Mouse (Mus musculus) forebrain, embryonic 11.5 days (tissue): Measurements from ENCODE around the gene Bik. TPM values are rescaled to one million over a fixed set of nuclear protein-coding genes. Genes with fewer than 3 reads are reported as not detected.
"Not testable (repeated sequence)": the region's sequence is repeated elsewhere in the genome, so short reads cannot be mapped to it uniquely, and the experiment has no call there.

Source experiments
- ATAC-seq: fragments of 200-750 bp; cut with Nextera tagmentation; replicated peaks from 2 replicates; pipeline ENCODE4 v1.8.0; 2017; ENCODE audit warnings: moderate TSS enrichment; ENCODE audit not compliant: low FRiP score
- DNase-seq: peaks from one replicate; pipeline ENCODE4 v3.0.0-alpha.2; 2017; ENCODE audit warnings: low spot score
- H3K27ac ChIP-seq: fragments of 300-500 bp; sonication (generic); 2 replicates; pipeline ENCODE4 v1.5.1; 2014; ENCODE audit warnings: low read depth, low read length
- H3K27me3 ChIP-seq: fragments of 300-500 bp; sonication (generic); 2 replicates; pipeline ENCODE4 v1.6.1; 2014; ENCODE audit warnings: mild to moderate bottlenecking, low read length, mixed read lengths; ENCODE audit not compliant: control insufficient read depth, insufficient read depth
- H3K36me3 ChIP-seq: fragments of 300-500 bp; sonication (generic); 2 replicates; pipeline ENCODE4 v1.6.1; 2014; ENCODE audit warnings: mild to moderate bottlenecking, low read length, moderate library complexity, mixed read lengths; ENCODE audit not compliant: control insufficient read depth, insufficient read depth
- H3K4me1 ChIP-seq: fragments of 300-500 bp; sonication (generic); replicated peaks from 2 replicates; pipeline ENCODE4 v1.6.1; 2014; ENCODE audit warnings: low read length, mixed read lengths; ENCODE audit not compliant: control insufficient read depth, insufficient read depth
- H3K4me2 ChIP-seq: fragments of 300-500 bp; sonication (generic); 2 replicates; pipeline ENCODE4 v1.6.1; 2014; ENCODE audit warnings: low read depth, mild to moderate bottlenecking, low read length, moderate library complexity, mixed read lengths; ENCODE audit not compliant: severe bottlenecking
- H3K4me3 ChIP-seq: fragments of 300-500 bp; sonication (generic); 2 replicates; pipeline ENCODE4 v1.5.1; 2014; ENCODE audit warnings: low read depth, low read length
- H3K9ac ChIP-seq: fragments of 300-500 bp; sonication (generic); 2 replicates; pipeline ENCODE4 v1.6.1; 2014; ENCODE audit warnings: low read length
- H3K9me3 ChIP-seq: fragments of 300-500 bp; sonication (generic); 2 replicates; pipeline ENCODE4 v1.6.1; 2016; ENCODE audit warnings: low read length, mixed read lengths; ENCODE audit not compliant: control insufficient read depth
- WGBS: fragments of 180-500 bp; shearing (Covaris S2); extraction: QIAGEN DNeasy Blood & Tissue Kit; methylation state at CpG from one replicate; pipeline ENCODE4 v1.1.7; 2014; 5-methylcytosine and 5-hydroxymethylcytosine counted together
- polyA plus RNA-seq: library from polyadenylated mRNA; unstranded; fragments of >200 nt; fragmentation: Nextera tagmentation; extraction: Ambion mirVana; gene quantifications from 2 replicates; pipeline ENCODE4 v1.2.1, GENCODE M21; 2014

The Bik gene
- polyA plus RNA-seq, 1 experiment from 2014 or later: 2.3 TPM

DNA sequence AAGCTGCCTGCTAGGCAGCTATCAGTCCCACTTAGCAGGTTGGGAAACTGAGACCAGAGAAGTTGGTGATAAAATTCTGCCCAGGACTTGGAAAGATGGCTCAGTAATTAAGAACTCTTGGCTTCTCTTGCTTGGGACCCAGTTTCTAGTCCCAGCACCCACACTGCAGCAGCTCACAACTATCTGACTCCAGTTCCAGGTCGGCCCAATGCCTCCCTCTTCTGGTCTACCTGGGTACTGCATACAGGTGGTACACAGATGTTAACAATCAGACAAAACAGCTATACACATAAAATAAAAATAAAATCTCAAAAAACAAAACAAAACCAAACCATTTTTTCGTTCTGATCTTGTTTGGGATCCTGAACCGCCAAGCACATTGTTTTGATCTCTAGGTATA, 26.3 kb upstream of the Bik start:
- H3K36me3 ChIP-seq: no peaks in the 10 kb centered on the region; the same call in 1 of the 2 replicates
- ATAC-seq: no peak
- H3K9me3 ChIP-seq: no peaks in the 10 kb centered on the region
- H3K27ac ChIP-seq: no peak overlapping the region
- no peak overlapping the region for H3K4me2 ChIP-seq
- 59% methylated on average over 3 of the region's 3 CpGs for WGBS
- no peaks in the 10 kb centered on the region for H3K4me1 ChIP-seq
- no peak overlapping the region for H3K9ac ChIP-seq
- no peak for DNase-seq
- H3K4me3 ChIP-seq: no peak overlapping the region
- H3K27me3 ChIP-seq: no peaks in the 10 kb centered on the region

DNA sequence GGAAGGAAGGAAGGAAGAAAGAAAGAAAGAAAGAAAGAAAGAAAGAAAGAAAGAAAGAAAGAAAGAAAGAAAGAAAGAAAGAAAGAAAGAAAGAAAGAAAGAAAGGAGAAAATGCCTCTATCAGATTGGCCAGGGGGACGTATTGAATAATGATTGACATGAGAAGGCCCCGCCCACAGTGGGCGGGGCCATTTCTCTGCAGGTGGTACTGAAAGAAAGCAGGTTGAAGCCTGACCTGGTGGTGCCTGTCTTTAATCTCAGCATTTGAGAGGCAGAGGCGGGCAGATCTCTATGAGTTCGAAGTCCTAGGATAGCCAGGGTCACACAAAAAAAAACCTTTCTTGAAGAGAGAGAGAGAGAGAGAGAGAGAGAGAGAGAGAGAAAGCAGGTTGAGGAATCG, 25.2 kb upstream of the Bik start:
- 76% methylated on average over 6 of the region's 6 CpGs for WGBS
- not testable (repeated sequence) for H3K9ac ChIP-seq, H3K27me3 ChIP-seq, H3K9me3 ChIP-seq, DNase-seq, H3K4me2 ChIP-seq, H3K4me1 ChIP-seq, H3K27ac ChIP-seq, ATAC-seq, H3K36me3 ChIP-seq, H3K4me3 ChIP-seq

DNA sequence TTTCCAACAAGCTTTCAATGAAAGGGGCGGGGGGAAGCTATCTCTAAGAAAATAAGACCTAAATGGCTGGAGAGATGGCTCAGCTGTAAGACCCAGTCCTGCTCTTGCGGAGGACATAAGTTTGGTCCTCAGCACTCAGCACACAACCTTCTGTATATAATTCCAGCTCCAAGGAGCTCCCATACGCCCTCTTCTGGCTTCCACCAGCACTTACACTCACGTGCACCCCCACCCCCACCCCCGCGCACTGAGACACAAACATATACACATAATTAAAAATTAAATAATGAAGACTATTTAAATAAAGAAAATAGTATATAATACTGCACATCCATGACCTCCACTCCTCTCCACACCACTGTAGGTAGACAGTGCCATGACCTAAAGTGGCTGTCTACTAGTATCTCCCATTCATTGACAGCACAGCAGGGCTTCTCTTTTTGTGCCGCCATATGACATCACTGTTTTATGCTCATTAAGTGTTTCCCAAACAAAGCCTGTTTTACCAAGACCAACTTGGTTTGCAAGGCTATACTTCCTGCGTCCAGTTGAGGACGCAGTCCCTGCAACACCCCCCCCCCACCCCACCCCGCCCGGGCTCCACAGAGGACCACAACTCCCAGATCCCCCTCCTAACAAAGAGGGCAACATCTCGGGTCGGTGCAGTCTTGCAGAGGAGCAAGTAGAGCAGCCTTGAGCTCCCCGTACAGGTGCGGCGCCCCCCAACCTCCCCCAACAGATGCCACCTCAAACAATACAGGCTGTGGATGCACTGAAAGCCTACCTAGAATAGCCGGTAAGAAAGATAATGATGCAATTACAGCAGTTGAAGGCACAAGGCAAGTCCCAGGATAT, 16.5 kb upstream of the Bik start:
- Histone ChIP-seq H3K27me3 (no peaks in the 10 kb centered on the region), H3K9me3 (no peaks in the 10 kb centered on the region), H3K4me2 (peak overlapping the region; percentile 74), H3K4me1 (peaks cover 3% of the 10 kb centered on the region; the same call in 1 of the 2 replicates), H3K4me3 (peak overlapping the region; percentile 57), H3K9ac (peak overlapping the region; percentile 69), H3K36me3 (no peaks in the 10 kb centered on the region), H3K27ac (peak overlapping the region; percentile 80)
- ATAC-seq (peak; percentile 84), DNase-seq (no peak)
- WGBS: 23% methylated on average over 17 of the region's 17 CpGs

DNA sequence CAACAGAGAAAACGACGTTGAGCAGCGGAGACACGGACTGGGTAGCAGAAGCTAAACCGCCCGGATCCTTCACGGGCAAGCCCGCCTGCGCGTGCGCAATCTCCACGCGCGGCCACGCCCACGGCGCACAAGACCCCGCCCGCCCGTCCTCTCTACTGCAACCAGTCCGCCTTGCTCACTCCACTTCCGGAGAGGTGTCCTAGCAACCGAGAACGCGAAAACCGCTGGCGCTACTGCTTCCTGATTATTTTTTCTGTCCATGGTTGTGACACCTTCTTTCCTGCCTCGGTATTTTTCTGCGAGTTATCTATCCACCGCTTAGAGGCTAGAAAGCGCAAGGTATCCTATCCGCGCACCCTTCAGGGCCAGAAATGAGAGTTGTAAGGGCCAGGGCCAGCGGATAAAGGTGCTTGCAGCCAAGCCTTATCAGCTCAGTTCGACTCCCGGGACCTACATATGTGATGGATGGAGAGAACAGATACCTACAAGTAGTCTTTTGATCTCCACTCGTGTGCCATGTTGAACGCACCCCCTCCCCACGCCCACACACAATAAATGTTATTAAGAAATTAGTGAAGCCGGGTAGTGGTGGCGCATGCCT, 15.8 kb upstream of the Bik start, which contains the start of gene Ttll1:
TSS of gene Ttll1 (minus strand) at position 89 of the 601 bp plus-strand sequence.
- H3K4me2 ChIP-seq: peak within 1 kb of the TSS; percentile 74
- ATAC-seq: peak; percentile 96
- no peaks in the 10 kb centered on the region for H3K9me3 ChIP-seq
- 13% methylated on average over 41 of the region's 41 CpGs for WGBS
- peak within 1 kb of the TSS; percentile 69 for H3K9ac ChIP-seq
- peak within 1 kb of the TSS; percentile 80 for H3K27ac ChIP-seq
- H3K27me3 ChIP-seq: no peaks in the 10 kb centered on the region
- H3K36me3 ChIP-seq: no peaks in the 10 kb centered on the region
- H3K4me3 ChIP-seq: peak within 1 kb of the TSS; percentile 57
- peak; percentile 98 for DNase-seq
- peaks cover 3% of the 10 kb centered on the region; the same call in 1 of the 2 replicates for H3K4me1 ChIP-seq

DNA sequence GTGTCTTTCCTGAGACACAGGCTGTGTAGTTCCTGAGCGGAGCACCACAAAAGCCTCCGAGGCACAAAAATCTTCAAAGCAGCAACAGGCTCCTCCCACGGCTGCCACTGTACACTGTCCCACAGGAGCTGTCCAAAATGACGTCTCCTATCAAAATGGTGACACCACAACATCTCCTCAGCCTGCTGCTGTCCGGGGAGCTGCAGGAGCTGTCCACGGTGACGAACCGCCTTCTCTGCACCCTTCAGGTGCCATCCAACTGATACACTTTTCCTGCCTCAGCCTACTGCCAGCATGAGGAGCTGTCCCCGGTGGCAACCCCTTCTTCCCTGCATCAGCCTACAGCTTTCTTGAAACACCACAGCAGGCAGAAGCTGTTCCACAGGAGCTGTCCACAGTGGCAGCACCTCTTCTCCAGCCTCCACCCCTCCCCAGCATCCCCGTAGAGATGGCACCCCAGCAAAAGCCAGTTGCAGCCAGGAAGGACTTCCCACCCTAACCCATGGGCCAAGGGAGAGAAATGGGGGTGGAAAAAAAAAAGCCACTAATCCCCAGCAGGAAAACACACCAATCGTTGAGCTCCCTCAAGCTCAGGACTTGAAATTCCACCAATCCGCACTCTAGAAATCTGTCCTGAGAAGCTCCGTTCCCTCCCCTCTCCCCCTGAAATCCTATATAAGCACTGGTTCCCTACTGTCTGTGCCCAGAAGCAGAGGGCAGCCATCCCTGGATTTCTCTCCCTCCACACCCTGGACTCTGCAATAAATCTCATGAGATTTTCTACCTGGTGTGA, 14.0 kb upstream of the Bik start:
- H3K4me1 ChIP-seq: peaks cover 3% of the 10 kb centered on the region; the same call in 1 of the 2 replicates
- 81% methylated on average over 13 of the region's 13 CpGs for WGBS

DNA sequence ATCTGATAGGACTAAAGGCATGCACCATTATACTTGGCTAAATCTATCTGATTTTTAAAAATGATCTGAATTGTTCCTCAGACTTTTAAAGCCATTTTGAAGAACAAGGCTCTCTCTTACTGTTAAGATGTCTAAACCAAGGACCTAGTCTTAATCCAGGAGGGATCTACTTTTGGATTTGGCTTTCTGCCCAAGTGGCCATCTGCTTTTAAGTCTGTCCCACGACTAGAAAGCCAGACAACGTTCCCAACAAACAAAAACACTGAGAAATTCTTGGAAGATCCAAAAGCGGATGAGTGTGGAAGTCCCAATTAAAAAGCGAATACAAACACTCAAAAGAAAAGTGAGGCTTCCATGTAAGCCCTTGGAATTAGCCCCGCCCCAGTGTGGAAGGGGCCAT, 11.6 kb upstream of the Bik start:
- Histone ChIP-seq H3K4me3 (no peak overlapping the region), H3K27ac (no peak overlapping the region), H3K9ac (no peak overlapping the region), H3K4me2 (no peak overlapping the region), H3K27me3 (no peaks in the 10 kb centered on the region), H3K9me3 (no peaks in the 10 kb centered on the region), H3K36me3 (no peaks in the 10 kb centered on the region), H3K4me1 (peaks cover 3% of the 10 kb centered on the region; the same call in 1 of the 2 replicates)
- 78% methylated on average over 5 of the region's 5 CpGs for WGBS
- ATAC-seq (no peak), DNase-seq (no peak)

More for the DNA sequence above, 14.0 kb upstream of the Bik start:
- ATAC-seq (no peak), DNase-seq (no peak)
- Histone ChIP-seq H3K4me2 (no peak overlapping the region), H3K4me3 (no peak overlapping the region), H3K36me3 (no peaks in the 10 kb centered on the region), H3K27me3 (no peaks in the 10 kb centered on the region), H3K9me3 (no peaks in the 10 kb centered on the region), H3K27ac (no peak overlapping the region), H3K9ac (no peak overlapping the region)

DNA sequence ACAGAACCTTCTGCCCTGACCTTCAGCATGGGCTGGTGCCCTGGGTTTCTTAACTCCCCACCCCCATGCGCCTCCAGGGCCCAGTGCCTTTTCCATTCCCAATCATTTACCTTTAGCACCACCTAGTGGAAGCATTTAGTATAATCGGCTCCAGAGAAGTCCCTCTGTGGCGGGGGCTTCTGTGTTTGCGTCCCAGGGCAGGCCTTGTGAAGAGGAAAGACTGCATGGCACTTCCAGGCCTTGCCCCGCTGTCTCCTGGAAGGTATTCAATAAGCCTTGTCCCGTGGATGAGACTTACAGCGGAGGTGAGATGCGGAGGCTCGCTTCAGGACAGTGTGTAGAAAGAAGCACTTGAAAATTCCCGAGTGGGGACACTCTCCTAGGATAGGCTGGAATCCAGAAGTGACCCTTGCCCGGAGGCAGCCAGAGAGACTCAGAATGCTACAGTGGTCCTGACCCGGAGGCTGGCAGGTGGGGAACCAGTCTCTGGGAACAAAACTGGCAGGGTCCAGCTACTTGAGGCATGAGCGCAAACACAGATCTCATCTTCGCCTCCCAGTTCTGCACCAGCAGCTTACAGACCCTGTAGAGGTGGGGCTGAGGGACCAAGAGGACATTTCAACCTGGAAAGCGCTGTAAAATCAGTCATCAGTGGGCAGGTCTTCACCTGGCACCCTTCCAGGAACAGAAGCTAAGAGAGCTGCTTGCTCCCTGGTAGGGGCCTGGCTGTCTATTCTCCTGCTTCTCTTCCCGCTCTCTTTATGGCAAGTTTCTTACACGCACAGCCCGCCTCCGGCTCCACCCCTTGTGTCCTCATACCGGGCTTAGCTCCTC, 8.2 kb upstream of the Bik start:
- 38% methylated on average over 20 of the region's 20 CpGs for WGBS
- ATAC-seq: 0 out of 2 replicates have a peak, but pooled peaks have one; percentile 30
- Histone ChIP-seq H3K4me3 (no peak overlapping the region), H3K36me3 (no peaks in the 10 kb centered on the region), H3K4me2 (no peak overlapping the region), H3K9ac (no peak overlapping the region), H3K27me3 (no peaks in the 10 kb centered on the region), H3K9me3 (no peaks in the 10 kb centered on the region), H3K27ac (no peak overlapping the region), H3K4me1 (no peaks in the 10 kb centered on the region; the same call in 1 of the 2 replicates)
- DNase-seq: peak; percentile 82
